Mouse (Mus musculus) intestine, embryonic 14.5 days (tissue): Measurements from ENCODE around the gene Mindy3. TPM values are rescaled to one million over a fixed set of nuclear protein-coding genes. Genes with fewer than 3 reads are reported as not detected.
A peak's percentile ranks its signal among the peaks of the same experiment; 100 is the strongest.

ENCODE experiments used
- ATAC-seq: fragments of 200-750 bp; cut with Nextera tagmentation; replicated peaks from 2 replicates; pipeline ENCODE4 v1.8.0; 2017; ENCODE audit warnings: low read depth, moderate number of reproducible peaks, moderate TSS enrichment, moderate library complexity; ENCODE audit not compliant: low FRiP score, low TSS enrichment
- DNase-seq: peaks from one replicate; pipeline ENCODE4 v3.0.0-alpha.2; 2018; ENCODE audit warnings: low spot score
- H3K27ac ChIP-seq: fragments of 300-500 bp; sonication (generic); 2 replicates; pipeline ENCODE4 v1.5.1; 2014; ENCODE audit warnings: low read depth, mild to moderate bottlenecking, control low read depth
- H3K27me3 ChIP-seq: fragments of 300-500 bp; sonication (generic); replicated peaks from 2 replicates; pipeline ENCODE4 v1.6.1; 2014; ENCODE audit warnings: low read length, control low read depth; ENCODE audit not compliant: control insufficient read depth, insufficient read depth
- H3K36me3 ChIP-seq: fragments of 300-500 bp; sonication (generic); 2 replicates; pipeline ENCODE4 v1.6.1; 2014; ENCODE audit warnings: low read length, control low read depth; ENCODE audit not compliant: control insufficient read depth, insufficient read depth
- H3K4me1 ChIP-seq: fragments of 300-500 bp; sonication (generic); replicated peaks from 2 replicates; pipeline ENCODE4 v1.6.1; 2014; ENCODE audit warnings: low read length, control low read depth, mixed read lengths; ENCODE audit not compliant: control insufficient read depth, insufficient read depth
- H3K4me2 ChIP-seq: fragments of 300-500 bp; sonication (generic); 2 replicates; pipeline ENCODE4 v1.6.1; 2014; ENCODE audit warnings: low read length
- H3K4me3 ChIP-seq: fragments of 300-500 bp; sonication (generic); 2 replicates; pipeline ENCODE4 v1.5.1; 2014; ENCODE audit warnings: low read depth, low read length, control low read depth, mixed read lengths
- H3K9ac ChIP-seq: fragments of 300-500 bp; sonication (generic); 2 replicates; pipeline ENCODE4 v1.6.1; 2014; ENCODE audit warnings: mild to moderate bottlenecking, low read length
- H3K9me3 ChIP-seq: fragments of 300-500 bp; sonication (generic); 2 replicates; pipeline ENCODE4 v1.6.1; 2016; ENCODE audit warnings: low read length, control low read depth; ENCODE audit not compliant: control insufficient read depth
- WGBS: fragments of 180-500 bp; shearing (Covaris S2); extraction: QIAGEN DNeasy Blood & Tissue Kit; methylation state at CpG from one replicate; pipeline ENCODE4 v1.1.7; 2014; 5-methylcytosine and 5-hydroxymethylcytosine counted together
- polyA plus RNA-seq: library from polyadenylated mRNA; unstranded; fragments of >200 nt; fragmentation: Nextera tagmentation; extraction: Ambion mirVana; gene quantifications from 2 replicates; pipeline ENCODE4 v1.2.1, GENCODE M21; 2014

Mindy3 gene
- polyA plus RNA-seq, 1 experiment from 2014 or later: 26.5 TPM

GRCm38 (mm10) chr2:12307311-12307710, 112.0 kb downstream of the Mindy3 start:
- Histone ChIP-seq H3K9ac (no peak overlapping the region), H3K4me3 (no peak overlapping the region), H3K9me3 (no peaks in the 10 kb centered on the region), H3K4me2 (no peak overlapping the region), H3K27me3 (no peaks in the 10 kb centered on the region), H3K27ac (no peak overlapping the region), H3K4me1 (peaks cover 4% of the 10 kb centered on the region; the same call in 1 of the 2 replicates), H3K36me3 (no peaks in the 10 kb centered on the region)
- ATAC-seq (no peak), DNase-seq (no peak)

- Histone ChIP-seq H3K9me3 (no peaks in the 10 kb centered on the region), H3K4me2 (no peak overlapping the region), H3K4me1 (peaks cover 4% of the 10 kb centered on the region; the same call in 1 of the 2 replicates), H3K36me3 (no peaks in the 10 kb centered on the region), H3K4me3 (no peak overlapping the region), H3K27me3 (0 out of 2 replicates have a peak, but pooled peaks cover 4% of the 10 kb centered on the region), H3K27ac (no peak overlapping the region), H3K9ac (no peak overlapping the region)
- ATAC-seq: no peak
- DNase-seq: no peak
- WGBS: 53% methylated on average over 9 of the region's 9 CpGs
Measured at GRCm38 (mm10) chr2:12305064-12305650, 114.1 kb downstream of the Mindy3 start.

DNA sequence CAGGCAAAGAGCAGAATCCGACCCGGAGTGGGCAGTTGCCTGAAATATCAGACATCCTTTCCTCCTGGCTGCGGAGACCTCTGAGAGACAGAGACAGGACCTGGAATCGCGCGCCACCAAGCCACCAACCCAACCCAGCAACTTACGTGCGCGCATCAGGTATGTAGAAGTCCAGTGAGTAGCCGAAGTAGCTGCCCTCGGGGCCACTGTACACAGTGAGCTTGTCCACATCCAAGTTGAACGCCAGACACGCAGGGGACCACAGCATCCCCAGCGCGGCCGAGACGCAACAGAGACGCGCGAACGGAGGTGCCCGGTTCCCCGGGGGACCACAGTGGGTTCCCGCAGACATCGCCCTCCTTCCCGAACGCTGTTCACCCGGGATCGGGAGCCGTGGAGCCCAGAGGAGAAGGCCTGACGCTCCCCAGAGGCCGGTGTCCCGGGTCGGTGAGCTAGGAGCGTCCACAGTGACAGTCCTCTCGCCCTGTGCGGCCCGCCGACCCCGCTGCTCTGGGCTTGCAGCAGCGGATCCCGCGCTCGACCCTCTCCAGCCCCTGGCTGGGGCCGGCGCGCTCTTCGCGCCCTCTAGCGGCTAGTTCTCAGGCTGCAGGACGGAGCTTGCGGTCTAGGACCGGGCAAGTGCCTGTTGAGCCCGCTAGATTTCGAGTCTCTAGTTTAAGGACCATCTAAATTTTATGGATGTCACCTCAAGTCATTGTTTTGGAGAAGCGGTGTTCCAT, 117.7 kb downstream of the Mindy3 start, which contains the start of gene Itga8:
TSS of gene Itga8 (minus strand) at position 492 of the 740 bp plus-strand sequence.
- Histone ChIP-seq H3K27me3 (0 out of 2 replicates have a peak, but pooled peaks cover 4% of the 10 kb centered on the region), H3K4me2 (peak within 1 kb of the TSS; percentile 68), H3K9ac (peak within 1 kb of the TSS; percentile 66), H3K4me3 (peak within 1 kb of the TSS; percentile 68), H3K4me1 (no peaks in the 10 kb centered on the region; the same call in 1 of the 2 replicates), H3K36me3 (no peaks in the 10 kb centered on the region), H3K9me3 (no peaks in the 10 kb centered on the region), H3K27ac (peak within 1 kb of the TSS; percentile 48)
- WGBS: under 1% methylated on average over 56 of the region's 56 CpGs
- peak; percentile 93 for DNase-seq
- peak; percentile 94 for ATAC-seq

- WGBS: 48% methylated on average over 15 of the region's 15 CpGs
- DNase-seq: peak; percentile 64
- Histone ChIP-seq H3K27ac (peak overlapping the region; percentile 48), H3K4me1 (no peaks in the 10 kb centered on the region; the same call in 1 of the 2 replicates), H3K4me3 (peak overlapping the region; percentile 68), H3K27me3 (0 out of 2 replicates have a peak, but pooled peaks cover 4% of the 10 kb centered on the region), H3K36me3 (no peaks in the 10 kb centered on the region), H3K9ac (peak overlapping the region; percentile 66), H3K9me3 (no peaks in the 10 kb centered on the region), H3K4me2 (peak overlapping the region; percentile 68)
- no peak for ATAC-seq
Measured at GRCm38 (mm10) chr2:12300449-12301228, 118.6 kb downstream of the Mindy3 start.

- Histone ChIP-seq H3K27me3 (0 out of 2 replicates have a peak, but pooled peaks cover 4% of the 10 kb centered on the region), H3K9ac (no peak overlapping the region), H3K36me3 (no peaks in the 10 kb centered on the region), H3K27ac (no peak overlapping the region), H3K4me3 (no peak overlapping the region), H3K4me1 (no peaks in the 10 kb centered on the region; the same call in 1 of the 2 replicates), H3K4me2 (no peak overlapping the region), H3K9me3 (no peaks in the 10 kb centered on the region)
- DNase-seq (no peak), ATAC-seq (no peak)
- WGBS: 84% methylated on average over 5 of the region's 5 CpGs
Measured at GRCm38 (mm10) chr2:12297287-12297686, 122.0 kb downstream of the Mindy3 start.

Other genes with a start within 250 kb of the Mindy3 start
- gene Itga8, start 117.5 kb downstream of the Mindy3 start, polyA plus RNA-seq: 27.5 and 33.0 TPM in 2 replicates